Mouse (Mus musculus): ENCODE measurements around the gene Olfr1214.
"Not testable (repeated sequence)": the region's sequence is repeated elsewhere in the genome, so short reads cannot be mapped to it uniquely, and the experiment has no call there.

The Olfr1214 gene

GRCm38 (mm10) chr2:88992553-88992952 lies at the start of gene Olfr1214:
Gene Olfr1214, minus strand, starts transcription at chr2:88992653.
- no peak for DNase-seq

GRCm38 (mm10) chr2:89031965-89032364 lies 39.5 kb upstream of the Olfr1214 start, which contains the start of gene Olfr1217:
Gene Olfr1217, minus strand, starts transcription at chr2:89032065.
- DNase-seq, result no peak

GRCm38 (mm10) chr2:89021436-89021835 lies 29.0 kb upstream of the Olfr1214 start:
- not testable (repeated sequence) for DNase-seq

- no peak for DNase-seq
These were observed 25.8 kb upstream of the Olfr1214 start, which contains the start of gene Olfr1216 for GRCm38 (mm10) chr2:89018240-89018639. Gene Olfr1216, minus strand, starts transcription at chr2:89018340.

GRCm38 (mm10) chr2:89006873-89007272 lies 14.4 kb upstream of the Olfr1214 start, which contains the start of gene Olfr1215:
Gene Olfr1215, minus strand, starts transcription at chr2:89006973.
- no peak for DNase-seq

- DNase-seq, result no peak
These were observed 12.3 kb downstream of the Olfr1214 start, which contains the start of gene Gm13762 for GRCm38 (mm10) chr2:88980181-88980580. Gene Gm13762, minus strand, starts transcription at chr2:88980281.

GRCm38 (mm10) chr2:88953669-88954068 lies 38.8 kb downstream of the Olfr1214 start, which contains the start of gene Olfr1212:
Gene Olfr1212, plus strand, starts transcription at chr2:88953969.
- DNase-seq, result no peak

GRCm38 (mm10) chr2:88938011-88938410 lies 54.4 kb downstream of the Olfr1214 start, which contains the start of gene Olfr1211:
Gene Olfr1211, minus strand, starts transcription at chr2:88938111.
- DNase-seq, result no peak
